Mouse (Mus musculus) MEL (cell line): Measurements from ENCODE around the gene Rlf.

ENCODE experiments used
- CTCF ChIP-seq, 3 experiments: IDR thresholded peaks in 2 of 3; conservative IDR thresholded peaks in 1 of 3; 2 replicates each; pipeline ENCODE4 v1.5.1; 2011 to 2012; ENCODE audit warnings: low read length in 3 of 3, low read depth in 2 of 3, mild to moderate bottlenecking in 2 of 3, improper control_type of control experiment in 1 of 3, inconsistent platforms in 1 of 3, mixed read lengths in 1 of 3, moderate library complexity in 1 of 3; ENCODE audit not compliant: control insufficient read depth in 1 of 3, insufficient read depth in 1 of 3, poor library complexity in 1 of 3, severe bottlenecking in 1 of 3
- ELF1 ChIP-seq: IDR thresholded peaks from 2 replicates; pipeline ENCODE4 v1.6.1; 2014; ENCODE audit warnings: low read depth, mild to moderate bottlenecking, inconsistent platforms, low read length, improper control_type of control experiment, moderate library complexity
- EP300 ChIP-seq, 2 experiments: IDR thresholded peaks; 2 replicates each; pipeline ENCODE4 v1.6.1; 2011; ENCODE audit warnings: improper control_type of control experiment in 2 of 2, low read length in 2 of 2, low read depth in 1 of 2, mild to moderate bottlenecking in 1 of 2
- GABPA ChIP-seq: IDR thresholded peaks from 2 replicates; pipeline ENCODE4 v1.6.1; 2012; ENCODE audit warnings: low read depth, mild to moderate bottlenecking, inconsistent platforms, low read length, improper control_type of control experiment, moderate library complexity
- MAFK ChIP-seq: IDR thresholded peaks from 2 replicates; pipeline ENCODE4 v1.6.1; 2011; ENCODE audit warnings: low read depth, mild to moderate bottlenecking, low read length, improper control_type of control experiment, borderline replicate concordance
- MAX ChIP-seq: IDR thresholded peaks from 2 replicates; pipeline ENCODE4 v1.6.1; 2011; ENCODE audit warnings: low read length, improper control_type of control experiment
- NELFE ChIP-seq: IDR thresholded peaks from 2 replicates; pipeline ENCODE4 v1.6.1; 2011; ENCODE audit warnings: low read depth, low read length, improper control_type of control experiment
- POLR2A ChIP-seq, 2 experiments: IDR thresholded peaks; 2 replicates each; pipeline ENCODE4 v1.6.1; 2011 to 2012; ENCODE audit warnings: low read length in 2 of 2, mild to moderate bottlenecking in 2 of 2, control low read depth in 1 of 2, improper control_type of control experiment in 1 of 2, low read depth in 1 of 2, moderate library complexity in 1 of 2; ENCODE audit not compliant: control insufficient read depth in 1 of 2, insufficient read depth in 1 of 2, poor library complexity in 1 of 2
- TBP ChIP-seq: IDR thresholded peaks from 2 replicates; pipeline ENCODE4 v1.8.0; 2011; ENCODE audit warnings: low read depth, low read length, improper control_type of control experiment

- no peak for TF ChIP-seq TBP
- no peak for TF ChIP-seq CTCF (IDR thresholded peaks at IDR 0.05 in 2 of 3, conservative IDR thresholded peaks at IDR 0.05 in 1 of 3; ENCODE audit: control insufficient read depth in 1 of 3, insufficient read depth in 1 of 3, low read depth in 2 of 3, low read length in 3 of 3, poor library complexity in 1 of 3, severe bottlenecking in 1 of 3)
- no peak for TF ChIP-seq MAX
- no peak for TF ChIP-seq EP300 (IDR thresholded peaks at IDR 0.05; ENCODE audit: low read depth in 1 of 2, low read length in 2 of 2)
- TF ChIP-seq MAFK: no peak
- no peak for TF ChIP-seq POLR2A (IDR thresholded peaks at IDR 0.05; ENCODE audit: control insufficient read depth in 1 of 2, insufficient read depth in 1 of 2, low read depth in 1 of 2, low read length in 2 of 2, poor library complexity in 1 of 2)
- TF ChIP-seq GABPA: no peak
- TF ChIP-seq NELFE: no peak
- TF ChIP-seq ELF1: no peak
These were observed 17.0 kb downstream of the Rlf start for GRCm38 (mm10) chr4:121197856-121198255.
